Mouse (Mus musculus) neutrophil, adult 5-6 weeks (primary cell): ENCODE measurements around the gene Mul1. TPM values are rescaled to one million over a fixed set of nuclear protein-coding genes. Genes with fewer than 3 reads are reported as not detected.

Experiments used
- ATAC-seq: fragments of 151-379, 151-347 bp; 2 replicates; pipeline ENCODE4 v1.8.0; 2017; ENCODE audit warnings: mild to moderate bottlenecking, moderate TSS enrichment; ENCODE audit not compliant: insufficient number of reproducible peaks, poor library complexity, low FRiP score, severe bottlenecking; ENCODE audit errors: extremely low read depth
- total RNA-seq: library from RNA; stranded (forward); fragments of 200-1000 nt; gene quantifications from 2 replicates; pipeline ENCODE4 v1.2.3, GENCODE M21; 2017

Gene Mul1
- total RNA-seq, 1 experiment from 2014 or later = 7.2 TPM

- ATAC-seq = no peak
Measured at GRCm38 (mm10) chr4:138455956-138456341, 21.5 kb downstream of the Mul1 start.

DNA sequence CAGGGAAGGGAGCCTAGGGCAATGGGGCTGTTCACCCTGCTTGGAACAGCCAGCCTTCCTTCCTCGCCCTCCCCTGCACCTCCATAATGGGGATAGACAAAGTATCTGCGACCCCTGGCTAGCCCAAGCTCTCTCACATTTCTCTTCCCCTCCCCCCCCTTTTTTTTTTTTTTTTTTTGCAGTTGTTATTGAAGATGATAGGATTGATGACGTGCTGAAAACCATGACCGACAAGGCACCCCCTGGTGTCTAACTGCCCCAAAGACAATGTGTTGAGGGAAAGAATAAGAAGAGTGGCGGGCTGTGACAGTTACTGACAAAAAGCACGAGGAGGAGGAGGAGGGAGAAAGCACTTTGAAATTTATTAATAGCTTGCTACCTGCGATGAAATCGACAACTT, 22.1 kb downstream of the Mul1 start:
- ATAC-seq = no peak

GRCm38 (mm10) chr4:138457091-138457490, 22.6 kb downstream of the Mul1 start:
- no peak for ATAC-seq

- ATAC-seq = no peak
Measured at GRCm38 (mm10) chr4:138458171-138458570, 23.7 kb downstream of the Mul1 start.

DNA sequence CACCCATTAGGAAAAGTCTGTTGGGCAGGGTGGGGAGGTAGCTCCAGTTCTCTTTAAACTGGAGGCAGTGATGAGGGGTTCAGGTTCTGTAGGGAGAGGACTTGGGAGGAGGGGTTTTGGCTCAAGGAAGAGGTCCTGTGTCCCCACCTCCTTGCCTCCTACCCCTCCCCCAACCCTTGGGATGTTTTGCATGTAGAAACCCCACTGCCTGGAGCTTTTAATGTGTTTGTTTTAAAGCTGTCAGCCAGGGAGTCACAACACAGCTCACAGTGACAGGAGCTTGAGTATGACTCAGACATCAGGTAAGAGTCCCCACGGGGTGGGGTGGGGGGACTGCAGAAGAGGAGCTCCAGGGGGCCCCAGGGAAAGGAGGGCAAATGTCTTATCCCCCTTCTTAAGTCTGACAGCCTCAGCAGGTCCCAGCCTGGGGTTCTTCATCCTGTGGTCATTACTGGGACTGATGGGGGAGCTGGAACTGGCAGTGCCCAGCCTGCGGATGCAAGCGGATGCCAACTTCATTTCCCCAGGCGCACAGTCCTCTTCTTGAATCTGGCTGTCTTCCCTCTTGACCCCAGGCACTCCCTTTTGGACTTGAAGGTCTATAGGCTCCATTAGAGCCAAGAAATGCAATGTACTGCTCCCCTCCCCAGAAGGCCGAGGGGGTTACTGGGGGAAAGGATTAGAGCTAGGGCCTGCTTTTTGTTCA, 24.4 kb downstream of the Mul1 start:
- no peak for ATAC-seq

DNA sequence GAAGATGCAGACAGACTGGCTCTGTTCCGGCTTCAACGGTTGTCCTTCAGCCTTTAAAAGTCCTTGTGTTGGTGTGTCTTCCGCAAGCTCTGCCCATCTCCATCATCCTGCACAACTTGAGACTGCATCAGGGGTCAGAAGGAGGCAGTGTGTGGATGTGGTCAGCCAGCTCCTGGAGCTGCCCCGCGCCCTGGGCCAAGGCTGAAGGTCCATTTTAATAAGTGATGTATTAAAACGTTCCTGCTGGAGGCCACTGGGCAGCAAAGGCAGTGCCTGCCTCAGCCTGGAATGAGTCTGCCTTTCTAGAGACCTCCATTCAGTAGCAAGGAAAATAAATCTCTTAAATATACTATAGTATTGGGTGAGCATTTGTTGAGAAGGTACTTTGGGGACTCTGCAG, 25.3 kb downstream of the Mul1 start:
- ATAC-seq = no peak

GRCm38 (mm10) chr4:138460910-138461309, 26.4 kb downstream of the Mul1 start:
- no peak for ATAC-seq

DNA sequence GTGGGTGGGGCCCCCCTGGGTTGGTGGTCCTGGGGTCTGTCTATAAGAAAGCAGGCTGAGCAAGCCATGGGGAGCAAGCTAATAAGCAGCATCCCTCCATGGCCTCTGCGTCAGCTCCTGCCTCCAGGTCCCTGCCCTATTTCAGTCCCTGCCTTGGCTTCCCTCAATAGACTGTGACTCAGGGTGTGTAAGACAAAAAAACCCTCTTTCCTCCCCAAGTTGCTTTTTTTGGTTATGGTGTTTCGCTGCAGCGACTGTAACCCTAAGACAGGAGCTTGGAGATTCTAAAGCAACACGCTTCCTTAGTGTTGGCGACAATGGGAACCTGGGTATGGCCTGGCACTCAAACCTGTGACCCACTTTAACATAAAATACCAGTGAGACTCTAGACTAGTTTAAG, 27.0 kb downstream of the Mul1 start:
- ATAC-seq = no peak

DNA sequence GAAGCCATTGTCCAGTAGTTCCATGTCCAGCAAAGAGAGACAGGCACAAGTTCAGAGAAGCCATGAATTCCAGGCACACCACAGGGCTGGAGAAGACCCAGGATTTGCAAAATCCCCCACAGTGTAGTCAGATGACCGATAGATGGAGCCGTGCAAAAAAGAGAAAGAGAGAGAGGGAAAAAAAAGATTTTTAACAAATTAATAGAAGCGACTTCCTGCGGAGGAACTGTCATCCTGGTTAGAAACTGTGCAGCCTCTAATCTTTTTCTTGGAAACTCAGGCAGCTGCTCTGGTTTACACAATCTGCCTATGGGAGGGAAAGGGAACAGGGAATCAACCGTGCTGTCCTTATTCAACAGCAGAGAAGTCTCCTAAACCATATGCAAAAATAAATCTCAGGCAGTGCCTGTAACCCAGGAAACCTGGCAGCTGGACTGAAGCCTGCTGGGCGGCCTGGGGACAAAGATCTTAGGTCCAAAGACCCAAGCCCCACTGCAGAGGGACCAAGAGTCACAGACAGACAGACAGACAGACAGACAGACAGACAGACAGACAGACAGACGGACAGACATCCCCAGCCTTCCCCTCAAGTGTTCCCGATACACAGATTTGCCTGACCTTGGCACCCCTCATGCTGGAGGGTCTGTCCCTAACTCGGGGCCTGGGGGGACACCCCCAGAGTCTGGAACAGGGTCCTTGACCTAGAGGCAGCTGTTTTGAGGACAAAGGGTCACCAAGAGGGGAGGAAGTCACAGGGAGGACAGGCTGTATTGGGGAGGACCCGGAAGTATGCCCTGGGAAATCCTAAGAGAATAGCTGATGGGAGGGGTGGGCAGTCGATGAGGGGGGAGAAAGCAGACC, 28.7 kb downstream of the Mul1 start:
- ATAC-seq = no peak

DNA sequence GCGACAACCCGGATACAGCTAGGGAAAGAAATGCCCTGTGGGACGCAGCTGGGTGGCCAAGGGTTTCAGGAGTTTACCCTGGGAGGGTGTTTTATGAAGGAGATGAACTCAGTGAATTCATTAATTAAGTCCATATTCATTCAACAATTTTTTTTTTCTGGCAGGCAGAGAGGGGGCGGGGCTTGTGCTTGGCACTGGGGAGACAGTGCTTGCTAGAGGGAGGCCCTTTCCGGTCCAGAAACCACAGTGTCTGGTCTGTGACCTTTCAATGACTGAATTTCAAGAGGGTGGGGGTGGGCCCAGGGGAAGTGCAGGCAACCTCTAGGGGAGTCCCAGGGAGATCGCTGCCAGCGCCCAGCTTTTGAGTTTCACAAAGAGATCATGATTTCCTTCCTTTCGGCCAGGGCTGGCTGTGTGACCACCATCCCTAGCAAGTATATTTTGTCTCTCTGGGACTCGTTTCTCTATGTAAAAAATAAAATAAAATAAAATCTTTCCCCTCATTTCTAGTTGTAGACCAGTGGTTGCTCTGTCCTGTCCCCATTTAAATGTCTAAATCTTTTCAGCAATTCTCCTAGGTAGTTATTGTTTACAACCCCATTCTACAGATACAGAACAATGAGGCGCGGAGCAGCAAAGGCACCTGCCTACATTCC, 29.5 kb downstream of the Mul1 start:
- ATAC-seq = peak; percentile 44; the same call in 1 of the 2 replicates

DNA sequence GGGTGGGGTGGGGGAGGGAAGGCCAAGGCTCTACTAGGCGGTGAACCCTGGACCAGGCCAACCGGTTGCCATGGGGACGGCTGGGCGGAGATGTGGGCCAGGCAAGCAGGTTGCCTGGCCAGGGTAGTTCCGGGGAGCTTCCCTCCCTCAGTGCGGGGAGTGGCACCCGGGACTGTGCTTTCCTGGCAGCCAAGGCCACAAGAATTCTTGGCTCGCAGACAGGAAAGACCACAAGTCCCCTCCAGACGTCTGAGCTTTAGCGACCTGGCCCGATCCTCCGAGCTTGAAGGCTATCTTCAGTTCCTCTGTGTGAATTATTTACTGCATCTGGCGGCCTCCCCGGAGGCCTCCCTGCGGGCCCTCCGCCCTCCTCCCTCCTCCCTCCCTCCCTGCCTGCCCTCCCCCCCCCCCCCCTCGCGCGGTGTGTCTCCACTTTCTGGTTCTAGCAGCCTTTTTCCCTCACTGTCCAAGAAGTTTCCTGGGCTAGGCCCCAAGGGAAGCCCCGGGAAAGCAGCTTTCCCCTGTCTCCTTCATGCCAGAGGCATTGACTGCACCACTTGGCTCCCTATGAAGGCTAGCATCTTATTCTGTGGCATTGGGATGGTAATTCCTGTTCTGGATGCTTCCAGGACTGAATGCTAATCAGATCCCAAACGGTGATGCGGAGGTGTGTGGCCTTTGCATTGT, 30.3 kb downstream of the Mul1 start:
- no peak for ATAC-seq

DNA sequence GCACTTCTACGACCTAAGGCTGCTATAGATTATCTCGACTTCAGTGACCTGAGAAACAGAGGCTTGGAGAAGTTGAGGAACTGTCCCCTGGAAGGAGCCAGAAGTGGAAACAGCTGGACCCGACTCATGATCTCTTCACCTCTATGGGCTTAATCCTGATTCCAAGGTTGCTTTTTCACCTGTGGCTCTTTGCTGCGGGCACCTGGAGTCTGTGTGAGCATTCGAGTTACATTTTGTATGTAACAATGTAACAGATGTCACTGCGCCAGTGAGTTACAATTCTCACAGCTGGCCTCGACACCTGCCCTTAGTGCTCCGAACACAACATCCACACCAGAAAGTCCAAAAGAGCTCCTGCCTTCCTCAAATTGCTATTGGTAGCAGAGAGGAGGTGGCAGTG, 31.0 kb downstream of the Mul1 start:
- no peak for ATAC-seq

GRCm38 (mm10) chr4:138466690-138467089, 32.2 kb downstream of the Mul1 start:
- ATAC-seq = no peak

GRCm38 (mm10) chr4:138467451-138467850, 33.0 kb downstream of the Mul1 start:
- ATAC-seq = no peak

DNA sequence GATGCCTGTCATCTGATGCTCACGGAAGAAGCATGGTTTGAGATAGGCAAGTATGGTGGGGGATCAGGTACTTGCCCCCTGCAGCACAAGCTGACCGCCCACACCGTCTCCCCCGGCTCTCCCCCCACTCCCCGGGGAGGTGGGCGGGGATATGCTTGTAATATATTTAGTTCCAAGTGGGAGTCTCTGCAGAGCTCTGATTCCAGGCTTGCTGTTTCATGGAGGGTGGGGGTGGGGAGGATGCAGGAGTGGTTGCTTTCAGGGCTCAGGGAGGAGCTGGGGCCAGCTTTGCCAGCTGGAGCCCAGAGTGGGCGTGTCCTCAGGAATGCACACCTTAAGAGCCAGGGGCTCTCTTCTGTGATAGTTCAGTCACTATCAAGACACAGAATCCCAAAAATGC, 34.6 kb downstream of the Mul1 start:
- ATAC-seq = no peak

GRCm38 (mm10) chr4:138471241-138471640, 36.8 kb downstream of the Mul1 start:
- no peak for ATAC-seq

DNA sequence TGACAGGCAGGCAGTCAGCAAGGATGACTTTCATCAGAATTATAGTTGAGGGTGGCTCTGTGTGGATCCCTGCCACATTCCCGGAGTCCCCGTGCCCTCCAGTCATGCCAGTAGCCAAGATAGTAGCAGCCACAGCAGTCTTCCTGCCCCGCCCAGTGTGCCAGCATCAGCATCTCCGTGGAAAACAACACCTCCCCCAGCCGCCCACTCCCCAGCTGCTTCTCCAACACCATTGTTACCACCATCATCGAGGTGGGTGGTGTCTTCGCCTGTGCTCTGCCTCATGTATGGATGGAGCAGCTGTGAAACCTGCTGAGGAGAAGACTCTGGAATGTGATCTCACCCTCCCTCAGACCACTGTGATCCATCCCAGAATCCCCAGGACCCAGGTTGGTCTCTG, 45.1 kb downstream of the Mul1 start:
- ATAC-seq = no peak

DNA sequence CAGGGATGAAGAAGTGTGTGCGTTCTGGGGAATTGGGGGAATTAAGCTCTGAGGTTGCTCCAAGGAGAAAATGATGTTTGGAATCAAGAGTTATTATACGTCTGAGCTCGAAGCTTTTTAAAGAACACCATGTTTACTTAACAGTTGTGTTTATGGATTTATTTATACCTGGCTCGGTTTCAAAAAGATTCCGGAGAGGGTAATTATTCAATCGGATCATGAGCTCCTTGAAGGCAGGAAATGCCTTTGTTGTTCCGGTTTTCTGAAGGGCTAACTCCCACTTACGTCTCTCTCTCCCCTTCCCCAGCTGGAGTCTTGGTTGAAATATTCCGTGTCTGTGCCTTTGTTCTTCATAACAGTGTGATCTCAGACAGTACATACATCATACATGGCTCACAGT, 46.5 kb downstream of the Mul1 start:
- ATAC-seq = no peak

DNA sequence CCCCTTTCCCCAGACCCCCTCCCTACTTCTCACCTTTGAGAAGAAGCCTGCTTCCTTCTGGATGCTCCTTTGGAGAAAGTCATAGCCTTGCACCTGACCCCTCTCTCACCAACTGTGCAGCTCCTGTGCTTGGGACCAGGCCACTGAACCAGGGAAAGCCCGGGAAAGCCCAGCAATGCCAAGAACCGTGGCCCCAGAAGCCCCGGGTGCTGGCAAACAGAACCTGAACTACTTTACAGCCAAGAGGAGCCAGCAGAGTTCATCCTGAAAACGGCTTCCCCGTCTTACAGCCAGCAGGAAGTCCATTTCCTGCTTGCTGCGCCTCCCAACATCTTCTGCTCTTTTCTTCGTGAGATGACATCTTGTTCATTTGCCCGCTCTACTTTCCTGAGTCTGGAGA, 48.2 kb downstream of the Mul1 start:
- no peak for ATAC-seq
